Mouse (Mus musculus) limb, embryonic 13.5 days (tissue): ENCODE data around the gene Slc22a16. TPM values are rescaled to one million over a fixed set of nuclear protein-coding genes. Genes with fewer than 3 reads are reported as not detected.

Experiments used
- ATAC-seq: fragments of 200-750 bp; cut with Nextera tagmentation; 2 replicates; pipeline ENCODE4 v1.8.0; 2017; ENCODE audit warnings: low read depth, moderate number of reproducible peaks, moderate TSS enrichment; ENCODE audit not compliant: low FRiP score
- H3K27ac ChIP-seq: fragments of 300-500 bp; sonication (generic); 2 replicates; pipeline ENCODE4 v1.5.1; 2015; ENCODE audit warnings: inconsistent platforms, mild to moderate bottlenecking, moderate library complexity
- H3K27me3 ChIP-seq: fragments of 300-500 bp; sonication (generic); 2 replicates; pipeline ENCODE4 v1.6.1; 2015; ENCODE audit warnings: mild to moderate bottlenecking, inconsistent platforms
- H3K36me3 ChIP-seq: fragments of 300-500 bp; sonication (generic); 2 replicates; pipeline ENCODE4 v1.6.1; 2015; ENCODE audit warnings: inconsistent platforms, mild to moderate bottlenecking, moderate library complexity
- H3K4me1 ChIP-seq: fragments of 300-500 bp; sonication (generic); 2 replicates; pipeline ENCODE4 v1.6.1; 2015; ENCODE audit warnings: inconsistent platforms
- H3K4me2 ChIP-seq: fragments of 300-500 bp; sonication (generic); replicated peaks from 2 replicates; pipeline ENCODE4 v1.6.1; 2015; ENCODE audit warnings: inconsistent platforms, mild to moderate bottlenecking, moderate library complexity
- H3K4me3 ChIP-seq: fragments of 300-500 bp; sonication (generic); 2 replicates; pipeline ENCODE4 v1.5.1; 2015; ENCODE audit warnings: moderate library complexity, mild to moderate bottlenecking, inconsistent platforms
- H3K9ac ChIP-seq: fragments of 300-500 bp; sonication (generic); 2 replicates; pipeline ENCODE4 v1.6.1; 2015; ENCODE audit warnings: mild to moderate bottlenecking, inconsistent platforms
- H3K9me3 ChIP-seq: fragments of 300-500 bp; sonication (generic); 2 replicates; pipeline ENCODE4 v1.6.1; 2016; ENCODE audit warnings: inconsistent platforms
- WGBS: fragments of 180-500 bp; shearing (Covaris S2); methylation state at CpG from one replicate; pipeline ENCODE4 v1.1.7; 2015; 5-methylcytosine and 5-hydroxymethylcytosine counted together
- polyA plus RNA-seq: library from polyadenylated mRNA; unstranded; fragments of >200 nt; fragmentation: Nextera tagmentation; extraction: Ambion mirVana; gene quantifications from 2 replicates; pipeline ENCODE4 v1.2.1, GENCODE M21; 2015

Slc22a16 gene
- polyA plus RNA-seq, 1 experiment from 2014 or later, result not detected

- Histone ChIP-seq H3K4me2 (no peak overlapping the region), H3K27me3 (no peaks in the 10 kb centered on the region), H3K4me3 (no peak overlapping the region), H3K9me3 (no peaks in the 10 kb centered on the region), H3K9ac (no peak overlapping the region), H3K36me3 (no peaks in the 10 kb centered on the region), H3K4me1 (peaks cover 7% of the 10 kb centered on the region; the same call in 1 of the 2 replicates), H3K27ac (no peak overlapping the region)
- WGBS, result 81% methylated on average over 7 of the region's 7 CpGs
- ATAC-seq, result no peak
Observed at GRCm38 (mm10) chr10:40629140-40629539, 59.0 kb downstream of the Slc22a16 start.

DNA sequence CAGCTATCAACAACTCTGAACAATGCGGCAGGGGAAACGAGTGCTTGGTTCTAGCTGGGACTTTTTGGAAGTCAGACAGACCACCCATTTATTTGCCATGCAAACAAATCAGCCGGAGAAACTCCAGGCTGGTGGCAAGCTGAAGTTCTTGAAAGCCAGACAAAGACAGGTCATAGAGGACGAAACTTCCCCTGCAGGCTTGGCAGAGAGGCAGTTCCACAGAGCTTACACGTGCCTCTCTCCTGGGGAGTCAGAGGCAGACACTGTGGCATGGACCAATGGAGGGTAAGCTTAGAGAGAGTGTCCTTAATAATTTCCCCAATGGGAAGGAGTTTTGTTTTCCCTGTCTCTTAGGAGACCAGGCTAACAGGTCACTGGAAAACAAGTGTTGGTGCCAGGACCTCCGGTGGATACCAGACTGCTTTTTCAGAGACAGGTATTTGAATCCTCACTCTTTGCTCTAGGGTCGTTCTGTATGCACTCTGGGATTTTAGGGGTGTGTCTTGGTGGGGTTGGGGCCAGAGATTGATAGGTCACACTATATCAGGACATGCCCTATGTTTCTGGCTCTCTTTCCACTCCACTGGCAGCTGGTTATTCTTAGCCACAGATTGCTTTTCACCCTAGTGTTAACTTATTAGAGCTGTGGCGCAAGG lies 59.6 kb downstream of the Slc22a16 start, which contains the start of gene Ddo:
Gene Ddo (plus strand): TSS at position 356 of the 656 bp plus-strand sequence.
- Histone ChIP-seq H3K9me3 (no peaks in the 10 kb centered on the region), H3K36me3 (no peaks in the 10 kb centered on the region), H3K4me2 (no peak within 1 kb of the TSS), H3K4me3 (no peak within 1 kb of the TSS), H3K27me3 (no peaks in the 10 kb centered on the region), H3K9ac (no peak within 1 kb of the TSS), H3K4me1 (peaks cover 7% of the 10 kb centered on the region; the same call in 1 of the 2 replicates), H3K27ac (no peak within 1 kb of the TSS)
- WGBS, result 71% methylated on average over 8 of the region's 8 CpGs
- ATAC-seq, result no peak

GRCm38 (mm10) chr10:40630457-40630856 lies 60.3 kb downstream of the Slc22a16 start:
- H3K9ac ChIP-seq, result no peak overlapping the region
- H3K27ac ChIP-seq, result no peak overlapping the region
- no peaks in the 10 kb centered on the region for H3K27me3 ChIP-seq
- H3K4me2 ChIP-seq, result no peak overlapping the region
- peaks cover 7% of the 10 kb centered on the region; the same call in 1 of the 2 replicates for H3K4me1 ChIP-seq
- WGBS, result 71% methylated on average over 5 of the region's 5 CpGs
- no peaks in the 10 kb centered on the region for H3K9me3 ChIP-seq
- no peak overlapping the region for H3K4me3 ChIP-seq
- H3K36me3 ChIP-seq, result no peaks in the 10 kb centered on the region
- ATAC-seq, result no peak

DNA sequence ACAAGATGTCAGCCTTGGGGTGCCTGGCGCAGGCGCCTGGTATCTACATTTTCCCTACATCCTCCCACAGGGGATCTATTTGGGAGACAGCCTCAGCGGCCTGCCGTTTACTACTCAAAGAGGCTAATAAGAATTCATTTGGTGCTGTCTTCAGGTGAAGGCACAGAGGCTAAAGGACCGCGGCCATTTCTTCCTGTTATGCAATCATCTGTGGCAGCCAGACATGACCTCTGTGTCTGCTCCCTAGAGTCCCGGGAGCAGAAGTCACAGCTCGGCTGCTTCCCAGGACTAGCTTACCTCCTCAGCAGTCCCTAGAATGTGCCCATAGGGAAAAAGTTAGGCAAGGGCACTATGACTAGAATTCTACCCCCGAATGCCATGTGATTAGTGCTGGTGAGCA lies 60.8 kb downstream of the Slc22a16 start:
- H3K4me1 ChIP-seq, result peaks cover 7% of the 10 kb centered on the region; the same call in 1 of the 2 replicates
- no peak overlapping the region for H3K4me3 ChIP-seq
- no peaks in the 10 kb centered on the region for H3K9me3 ChIP-seq
- no peak overlapping the region for H3K9ac ChIP-seq
- H3K36me3 ChIP-seq, result no peaks in the 10 kb centered on the region
- H3K27ac ChIP-seq, result no peak overlapping the region
- 72% methylated on average over 9 of the region's 9 CpGs for WGBS
- H3K27me3 ChIP-seq, result no peaks in the 10 kb centered on the region
- H3K4me2 ChIP-seq, result no peak overlapping the region
- ATAC-seq, result no peak

DNA sequence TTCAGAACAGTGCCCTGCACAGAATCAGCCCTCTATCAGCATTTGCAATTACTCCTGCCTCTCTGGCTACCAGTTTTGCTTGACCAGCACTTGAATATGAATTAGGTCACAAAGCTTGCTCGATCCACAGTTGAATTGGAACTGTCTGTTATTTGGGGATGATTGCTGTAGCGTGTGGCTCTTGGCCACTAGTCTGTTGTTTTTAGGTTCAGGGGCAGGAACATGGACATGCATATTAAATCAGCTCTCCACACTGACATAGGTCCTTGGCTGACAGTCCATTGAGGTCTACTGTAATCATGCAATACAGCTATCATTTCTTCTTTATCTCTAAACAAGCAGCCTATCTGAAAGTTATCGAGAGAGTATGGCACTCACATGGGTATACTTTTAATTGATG lies 62.0 kb downstream of the Slc22a16 start:
- ATAC-seq, result no peak
- H3K27ac ChIP-seq, result no peak overlapping the region
- no peak overlapping the region for H3K4me3 ChIP-seq
- H3K4me1 ChIP-seq, result peaks cover 8% of the 10 kb centered on the region; the same call in 1 of the 2 replicates
- 92% methylated on average over 3 of the region's 3 CpGs for WGBS
- no peaks in the 10 kb centered on the region for H3K36me3 ChIP-seq
- H3K9me3 ChIP-seq, result no peaks in the 10 kb centered on the region
- no peak overlapping the region for H3K4me2 ChIP-seq
- no peaks in the 10 kb centered on the region for H3K27me3 ChIP-seq
- no peak overlapping the region for H3K9ac ChIP-seq

DNA sequence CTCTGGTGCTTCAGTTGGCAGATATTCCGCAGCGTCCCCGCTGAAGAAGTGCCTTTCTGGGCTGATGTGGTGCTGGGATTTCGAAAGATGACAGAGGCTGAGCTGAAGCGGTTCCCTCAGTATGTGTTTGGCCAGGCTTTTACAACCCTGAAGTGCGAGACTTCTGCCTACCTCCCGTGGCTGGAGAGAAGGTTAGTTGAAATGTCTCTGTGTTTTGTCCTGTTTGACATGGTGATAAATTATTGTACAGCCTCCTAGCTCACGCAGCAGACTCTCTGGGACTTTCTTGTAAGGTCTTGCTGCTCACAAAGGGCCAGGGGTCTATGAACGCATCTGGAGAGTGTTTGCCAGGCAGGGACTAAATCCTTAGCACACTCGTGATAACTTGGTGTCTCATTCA lies 67.2 kb downstream of the Slc22a16 start:
- H3K9ac ChIP-seq, result no peak overlapping the region
- no peak for ATAC-seq

GRCm38 (mm10) chr10:40638276-40638675 lies 68.1 kb downstream of the Slc22a16 start:
- peak; percentile 67; the same call in 1 of the 2 replicates for ATAC-seq
- WGBS, result 30% methylated on average over 7 of the region's 7 CpGs
- no peak overlapping the region for H3K27ac ChIP-seq

More for the DNA sequence above, 67.2 kb downstream of the Slc22a16 start:
- Histone ChIP-seq H3K27me3 (no peaks in the 10 kb centered on the region), H3K4me1 (peaks cover 26% of the 10 kb centered on the region), H3K36me3 (no peaks in the 10 kb centered on the region), H3K27ac (no peak overlapping the region), H3K4me3 (no peak overlapping the region), H3K9me3 (no peaks in the 10 kb centered on the region), H3K4me2 (no peak overlapping the region)
- WGBS, result 17% methylated on average over 10 of the region's 10 CpGs

GRCm38 (mm10) chr10:40638823-40639819 lies 69.0 kb downstream of the Slc22a16 start:
- H3K4me3 ChIP-seq, result no peak overlapping the region
- no peak overlapping the region for H3K9ac ChIP-seq
- 50% methylated on average over 26 of the region's 26 CpGs for WGBS
- H3K27ac ChIP-seq, result no peak overlapping the region
- H3K27me3 ChIP-seq, result no peaks in the 10 kb centered on the region
- no peaks in the 10 kb centered on the region for H3K9me3 ChIP-seq
- no peak for ATAC-seq
- H3K4me1 ChIP-seq, result peaks cover 26% of the 10 kb centered on the region
- H3K4me2 ChIP-seq, result no peak overlapping the region
- H3K36me3 ChIP-seq, result no peaks in the 10 kb centered on the region

More at GRCm38 (mm10) chr10:40638276-40638675, 68.1 kb downstream of the Slc22a16 start:
- Histone ChIP-seq H3K4me3 (no peak overlapping the region), H3K9ac (no peak overlapping the region), H3K9me3 (no peaks in the 10 kb centered on the region), H3K36me3 (no peaks in the 10 kb centered on the region), H3K4me1 (peaks cover 26% of the 10 kb centered on the region), H3K27me3 (no peaks in the 10 kb centered on the region), H3K4me2 (0 out of 2 replicates have a peak overlapping the region, but pooled peaks have one; percentile 3)

- H3K27me3 ChIP-seq, result no peaks in the 10 kb centered on the region
- H3K4me2 ChIP-seq, result no peak overlapping the region
- no peaks in the 10 kb centered on the region for H3K36me3 ChIP-seq
- H3K4me1 ChIP-seq, result peaks cover 31% of the 10 kb centered on the region
- no peak overlapping the region for H3K4me3 ChIP-seq
- no peak overlapping the region for H3K27ac ChIP-seq
- 93% methylated on average over 4 of the region's 4 CpGs for WGBS
- no peak for ATAC-seq
- no peaks in the 10 kb centered on the region for H3K9me3 ChIP-seq
- no peak overlapping the region for H3K9ac ChIP-seq
Observed at GRCm38 (mm10) chr10:40640406-40640805, 70.3 kb downstream of the Slc22a16 start.

DNA sequence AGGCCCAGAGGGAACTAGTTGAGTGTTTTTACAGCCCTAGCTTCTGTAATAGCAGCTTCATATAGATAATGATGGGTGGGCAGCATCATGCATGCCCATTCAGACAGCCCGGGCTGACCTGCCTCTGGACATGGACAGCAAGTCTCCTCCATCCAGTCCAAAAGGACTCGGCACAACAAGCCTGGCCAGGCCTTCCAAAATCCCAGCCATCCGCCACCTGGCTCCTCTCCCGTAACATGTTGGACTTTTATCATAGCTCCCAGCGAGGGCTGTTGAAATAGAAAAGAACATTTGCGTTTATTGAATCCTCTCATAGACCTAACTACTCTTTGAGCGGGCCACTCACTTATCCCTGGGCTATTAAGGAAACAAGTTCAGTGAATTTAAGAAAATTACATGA lies 71.8 kb downstream of the Slc22a16 start:
- H3K27ac ChIP-seq, result no peak overlapping the region
- no peak overlapping the region for H3K4me3 ChIP-seq
- H3K36me3 ChIP-seq, result no peaks in the 10 kb centered on the region
- no peak overlapping the region for H3K4me2 ChIP-seq
- H3K9me3 ChIP-seq, result 0 out of 2 replicates have a peak, but pooled peaks cover 3% of the 10 kb centered on the region
- 69% methylated on average over 7 of the region's 7 CpGs for WGBS
- peaks cover 31% of the 10 kb centered on the region for H3K4me1 ChIP-seq
- no peak overlapping the region for H3K9ac ChIP-seq
- ATAC-seq, result no peak
- H3K27me3 ChIP-seq, result no peaks in the 10 kb centered on the region

- Histone ChIP-seq H3K4me3 (no peak overlapping the region), H3K36me3 (no peaks in the 10 kb centered on the region), H3K4me2 (no peak overlapping the region), H3K9ac (no peak overlapping the region), H3K27ac (no peak overlapping the region), H3K4me1 (peaks cover 22% of the 10 kb centered on the region), H3K27me3 (no peaks in the 10 kb centered on the region), H3K9me3 (0 out of 2 replicates have a peak, but pooled peaks cover 3% of the 10 kb centered on the region)
- WGBS, result 86% methylated on average over 5 of the region's 5 CpGs
- ATAC-seq, result no peak
Observed at GRCm38 (mm10) chr10:40643126-40643525, 73.0 kb downstream of the Slc22a16 start.

GRCm38 (mm10) chr10:40644456-40644855 lies 74.3 kb downstream of the Slc22a16 start:
- Histone ChIP-seq H3K9me3 (0 out of 2 replicates have a peak, but pooled peaks cover 3% of the 10 kb centered on the region), H3K27ac (no peak overlapping the region), H3K27me3 (no peaks in the 10 kb centered on the region), H3K4me1 (peaks cover 8% of the 10 kb centered on the region), H3K9ac (no peak overlapping the region), H3K4me3 (no peak overlapping the region), H3K36me3 (no peaks in the 10 kb centered on the region), H3K4me2 (no peak overlapping the region)
- 59% methylated on average over 9 of the region's 9 CpGs for WGBS
- ATAC-seq, result no peak
